Mouse (Mus musculus): ENCODE results near the gene Gsk3a. TPM values are rescaled to one million over a fixed set of nuclear protein-coding genes. Genes with fewer than 3 reads are reported as not detected.

Gsk3a gene
- 229 and 252 TPM in 2 replicates for polyA plus RNA-seq (2012; ENCODE audit: low replicate concordance)

GRCm38 (mm10) chr7:25237249-25238014 is at the start of gene Gsk3a:
Gsk3a (minus strand) TSS chr7:25237851.

GRCm38 (mm10) chr7:25267301-25267750 is 29.7 kb upstream of the Gsk3a start, which contains the start of gene Cic:
Cic (plus strand) TSS chr7:25267704.

GRCm38 (mm10) chr7:25250141-25250972 is 12.7 kb upstream of the Gsk3a start, which contains the start of gene Erf:
Erf (minus strand) TSS chr7:25250761.

GRCm38 (mm10) chr7:25221102-25221883 is 16.4 kb downstream of the Gsk3a start, which contains the start of gene Zfp526:
Zfp526 (plus strand) TSS chr7:25221425.

GRCm38 (mm10) chr7:25220457-25221101 is 17.1 kb downstream of the Gsk3a start, which contains the start of gene Dedd2:
Dedd2 (minus strand) TSS chr7:25220615.

GRCm38 (mm10) chr7:25179606-25180161 is 58.0 kb downstream of the Gsk3a start, which contains the start of gene Pou2f2:
Pou2f2 (minus strand) TSS chr7:25179726.

Other genes starting within 250 kb of the Gsk3a start
- 7.9 TPM in 2 replicates for gene Atp1a3, start 231.9 kb downstream of the Gsk3a start, polyA plus RNA-seq (2012; ENCODE audit: low replicate concordance)
- gene Grik5, start 165.5 kb downstream of the Gsk3a start, polyA plus RNA-seq (2012; ENCODE audit: low replicate concordance): 4.1 and 7.6 TPM in 2 replicates
- gene Zfp574, start 165.3 kb downstream of the Gsk3a start, polyA plus RNA-seq (2012; ENCODE audit: low replicate concordance): 49.9 and 50.4 TPM in 2 replicates
- gene Pou2f2, start 58.1 kb downstream of the Gsk3a start, polyA plus RNA-seq (2012; ENCODE audit: low replicate concordance): 96.6 and 111 TPM in 2 replicates
- gene Dedd2, start 17.2 kb downstream of the Gsk3a start, polyA plus RNA-seq (2012; ENCODE audit: low replicate concordance): 73.5 and 107 TPM in 2 replicates
- gene Zfp526, start 16.4 kb downstream of the Gsk3a start, polyA plus RNA-seq (2012; ENCODE audit: low replicate concordance): 36.8 and 39.8 TPM in 2 replicates
- gene Erf, start 12.9 kb upstream of the Gsk3a start, polyA plus RNA-seq (2012; ENCODE audit: low replicate concordance): 146 and 147 TPM in 2 replicates
- 511 and 760 TPM in 2 replicates for gene Cic, start 29.9 kb upstream of the Gsk3a start, polyA plus RNA-seq (2012; ENCODE audit: low replicate concordance)
- 4.1 and 11.0 TPM in 2 replicates for gene Pafah1b3, start 60.1 kb upstream of the Gsk3a start, polyA plus RNA-seq (2012; ENCODE audit: low replicate concordance)
- gene Prr19, start 63.6 kb upstream of the Gsk3a start, polyA plus RNA-seq (2012; ENCODE audit: low replicate concordance): not detected in 2 replicates
- gene Tmem145, start 68.3 kb upstream of the Gsk3a start, polyA plus RNA-seq (2012; ENCODE audit: low replicate concordance): not detected in 2 replicates
- gene Megf8, start 79.3 kb upstream of the Gsk3a start, polyA plus RNA-seq (2012; ENCODE audit: low replicate concordance): 3.5 and 4.5 TPM in 2 replicates
- not detected in 2 replicates for gene Cnfn, start 131.9 kb upstream of the Gsk3a start, polyA plus RNA-seq (2012; ENCODE audit: low replicate concordance)
- 11.9 and 18.0 TPM in 2 replicates for gene Lipe, start 160.9 kb upstream of the Gsk3a start, polyA plus RNA-seq (2012; ENCODE audit: low replicate concordance)
- gene Cxcl17, start 175.0 kb upstream of the Gsk3a start, polyA plus RNA-seq (2012; ENCODE audit: low replicate concordance): not detected in 2 replicates
- 1.1 TPM in 2 replicates for gene Ceacam1, start 239.8 kb upstream of the Gsk3a start, polyA plus RNA-seq (2012; ENCODE audit: low replicate concordance)